Mouse (Mus musculus): ENCODE measurements around the gene Ccz1. TPM values are rescaled to one million over a fixed set of nuclear protein-coding genes. Genes with fewer than 3 reads are reported as not detected.
"Not testable (repeated sequence)": the region's sequence is repeated elsewhere in the genome, so short reads cannot be mapped to it uniquely, and the experiment has no call there.

The Ccz1 gene
- polyA plus RNA-seq, 1 experiment = 31.0 TPM

DNA sequence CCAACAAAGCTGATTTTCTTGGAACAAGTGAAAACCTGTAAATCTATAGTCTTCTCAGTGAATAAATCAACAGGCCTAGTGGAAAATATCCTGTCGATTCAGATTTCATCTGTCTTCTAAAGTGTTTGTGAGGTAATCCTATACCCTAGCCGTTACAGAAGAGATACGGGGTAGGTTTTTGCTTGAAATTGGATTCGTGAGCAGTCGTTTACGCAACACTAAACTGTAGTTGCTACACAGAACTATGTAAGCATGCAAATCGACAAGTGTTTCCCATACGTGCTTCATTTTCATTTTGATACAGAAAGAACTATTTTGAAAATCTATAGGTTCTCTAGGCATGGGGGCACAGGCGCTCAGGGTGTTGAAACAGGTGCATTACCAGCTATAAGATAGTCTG lies 1.2 kb upstream of the Ccz1 start:
- Histone ChIP-seq H3K4me2 (ENCODE audit: low read depth) (peak overlapping the region; percentile 89), H3K4me3 (no peak overlapping the region), H3ac (ENCODE audit: control insufficient read depth, insufficient read length) (no peak overlapping the region), H3K36me3 (ENCODE audit: control insufficient read depth, insufficient read depth) (peaks cover 16% of the 10 kb centered on the region), H3K79me2 (ENCODE audit: control insufficient read depth, insufficient read depth) (peaks cover 7% of the 10 kb centered on the region), H3K27me3 (ENCODE audit: control insufficient read depth, insufficient read depth, insufficient read length) (no peaks in the 10 kb centered on the region)
- TF ChIP-seq REST (IDR thresholded peaks at IDR 0.05; ENCODE audit: insufficient read depth, insufficient read length) (no peak), E2F4 (IDR thresholded peaks at IDR 0.05; ENCODE audit: insufficient read depth) (no peak), TCF3 (IDR thresholded peaks at IDR 0.05; ENCODE audit: insufficient read length, low read depth) (no peak), MAX (IDR thresholded peaks at IDR 0.05; ENCODE audit: low read depth) (no peak)

DNA sequence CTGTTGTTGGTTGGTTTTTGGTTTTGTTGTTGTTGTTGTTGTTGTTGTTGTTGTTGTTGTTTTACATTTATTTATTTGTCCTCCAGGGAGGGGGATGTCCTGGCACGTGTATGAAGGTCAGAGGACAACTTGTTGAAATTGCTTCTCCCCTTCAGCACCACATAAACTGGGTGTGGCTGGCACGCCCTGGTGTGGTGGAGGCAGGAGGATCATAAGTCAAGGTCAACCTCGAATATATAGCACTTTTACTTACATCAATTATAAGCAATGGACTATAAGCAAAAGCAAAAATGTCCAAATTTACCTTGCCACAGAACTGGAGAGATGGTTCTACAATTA lies 604 bp upstream of the Ccz1 start:
- peaks cover 20% of the 10 kb centered on the region for H3K36me3 ChIP-seq (ENCODE audit: control insufficient read depth, insufficient read depth)
- H3ac ChIP-seq (ENCODE audit: control insufficient read depth, insufficient read length) = no peak overlapping the region
- H3K79me2 ChIP-seq (ENCODE audit: control insufficient read depth, insufficient read depth) = peaks cover 7% of the 10 kb centered on the region
- no peaks in the 10 kb centered on the region for H3K27me3 ChIP-seq (ENCODE audit: control insufficient read depth, insufficient read depth, insufficient read length)
- H3K4me3 ChIP-seq = peak overlapping the region; percentile 53
- peak overlapping the region; percentile 89 for H3K4me2 ChIP-seq (ENCODE audit: low read depth)
- TF ChIP-seq E2F4 (IDR thresholded peaks at IDR 0.05; ENCODE audit: insufficient read depth) (no peak), MYOD1 (IDR thresholded peaks at IDR 0.05; ENCODE audit: control insufficient read depth in 1 of 3, insufficient read length in 2 of 3, low read depth in 2 of 3) (no peak), CEBPB (IDR thresholded peaks at IDR 0.05; ENCODE audit: insufficient read depth, poor library complexity, severe bottlenecking) (no peak), TCF12 (IDR thresholded peaks at IDR 0.05; ENCODE audit: insufficient read depth, poor library complexity, severe bottlenecking) (no peak), POLR2AphosphoS2 (IDR thresholded peaks at IDR 0.05; ENCODE audit: insufficient read length, low read depth) (no peak), POLR2A (IDR thresholded peaks at IDR 0.05; ENCODE audit: insufficient read length, low read depth) (no peak), USF1 (IDR thresholded peaks at IDR 0.05; ENCODE audit: low read depth) (no peak), MAX (IDR thresholded peaks at IDR 0.05; ENCODE audit: low read depth) (no peak), MYOG (IDR thresholded peaks at IDR 0.05; ENCODE audit: control insufficient read depth in 1 of 3, insufficient read depth in 1 of 3, insufficient read length in 2 of 3, low read depth in 2 of 3) (no peak), REST (IDR thresholded peaks at IDR 0.05; ENCODE audit: insufficient read depth, insufficient read length) (no peak), SRF (IDR thresholded peaks at IDR 0.05; ENCODE audit: control insufficient read depth, insufficient read length, low read depth) (no peak), TCF3 (IDR thresholded peaks at IDR 0.05; ENCODE audit: insufficient read length, low read depth) (no peak)

DNA sequence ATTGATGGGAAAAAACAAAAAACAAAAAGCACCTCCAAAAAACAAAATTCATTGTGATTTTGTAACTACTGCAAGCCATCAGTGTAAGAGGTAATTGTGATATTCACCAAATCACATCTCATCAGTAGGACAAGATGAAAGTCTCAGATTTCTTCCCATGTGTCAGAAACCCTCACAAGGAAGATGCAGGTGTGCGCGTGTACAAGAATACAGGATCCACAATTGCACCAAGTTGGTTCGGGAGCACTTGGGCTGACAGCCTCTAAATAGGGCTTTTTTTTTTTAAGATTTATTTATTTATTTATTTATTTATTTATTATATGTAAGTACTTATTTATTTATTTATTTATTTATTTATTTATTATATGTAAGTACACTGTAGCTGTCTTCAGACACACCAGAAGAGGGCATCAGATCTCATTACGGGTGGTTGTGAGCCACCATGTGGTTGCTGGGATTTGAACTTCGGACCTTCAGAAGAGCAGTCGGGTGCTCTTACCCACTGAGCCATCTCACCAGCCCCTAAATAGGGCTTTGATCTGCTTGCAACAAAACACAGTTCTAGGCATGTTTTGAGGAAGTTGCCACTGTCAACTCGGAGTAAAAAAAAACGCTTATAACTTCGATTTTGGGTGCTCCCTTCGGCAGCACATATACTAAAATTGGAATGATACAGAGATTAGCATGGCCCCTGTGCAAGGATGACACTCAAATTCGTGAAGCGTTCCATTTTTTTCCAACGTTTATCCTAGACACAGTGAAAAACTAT lies 1.1 kb downstream of the Ccz1 start:
- not testable (repeated sequence) for H3K79me2 ChIP-seq (ENCODE audit: control insufficient read depth, insufficient read depth); H3K27me3 ChIP-seq (ENCODE audit: control insufficient read depth, insufficient read depth, insufficient read length); H3ac ChIP-seq (ENCODE audit: control insufficient read depth, insufficient read length)
- H3K4me2 ChIP-seq (ENCODE audit: low read depth) = peak overlapping the region; percentile 71
- peaks cover 30% of the 10 kb centered on the region for H3K36me3 ChIP-seq (ENCODE audit: control insufficient read depth, insufficient read depth)
- H3K4me3 ChIP-seq = peak overlapping the region; percentile 53

DNA sequence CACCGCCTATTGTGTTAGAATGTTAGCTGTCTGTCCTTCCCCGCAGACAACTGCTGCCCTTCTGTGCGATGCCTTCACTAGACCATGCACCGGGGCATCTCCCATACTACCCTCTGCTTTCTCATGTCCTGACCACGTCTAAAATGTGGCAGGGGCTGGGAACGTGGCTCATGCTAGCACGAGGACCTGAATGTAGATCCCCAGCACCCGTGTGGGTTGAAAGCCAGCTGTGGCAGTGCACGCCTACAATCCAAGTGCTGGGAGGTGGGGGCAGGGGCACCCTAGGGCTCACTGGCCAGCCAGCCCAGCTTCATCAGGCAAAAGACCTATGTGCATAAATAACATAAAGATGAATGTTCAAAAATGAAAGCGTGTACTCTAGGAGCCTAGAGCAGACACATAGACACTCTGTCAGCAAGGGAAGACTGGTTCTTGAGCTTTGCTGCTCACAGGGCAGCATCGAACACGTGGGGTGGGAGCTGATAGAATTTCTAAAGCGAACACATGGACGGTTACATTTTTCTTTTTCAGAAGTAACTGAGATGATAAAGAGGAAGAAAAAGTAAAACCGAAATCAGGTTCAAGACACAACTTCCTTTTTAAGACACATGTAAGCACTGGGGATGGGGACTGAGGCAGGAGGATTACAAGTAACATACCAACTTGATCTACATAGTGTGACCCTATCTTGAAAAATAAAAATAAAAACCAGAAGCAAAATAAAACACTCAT lies 12.1 kb downstream of the Ccz1 start:
- H3K36me3 ChIP-seq (ENCODE audit: control insufficient read depth, insufficient read depth) = peaks cover 36% of the 10 kb centered on the region
- H3K27me3 ChIP-seq (ENCODE audit: control insufficient read depth, insufficient read depth, insufficient read length) = no peaks in the 10 kb centered on the region
- no peak overlapping the region for H3K4me2 ChIP-seq (ENCODE audit: low read depth)
- no peaks in the 10 kb centered on the region for H3K79me2 ChIP-seq (ENCODE audit: control insufficient read depth, insufficient read depth)
- no peak overlapping the region for H3ac ChIP-seq (ENCODE audit: control insufficient read depth, insufficient read length)
- TF ChIP-seq MAX (IDR thresholded peaks at IDR 0.05; ENCODE audit: low read depth) (no peak), TCF3 (IDR thresholded peaks at IDR 0.05; ENCODE audit: insufficient read length, low read depth) (no peak), E2F4 (IDR thresholded peaks at IDR 0.05; ENCODE audit: insufficient read depth) (no peak), MYOD1 (IDR thresholded peaks at IDR 0.05; ENCODE audit: control insufficient read depth in 1 of 3, insufficient read length in 2 of 3, low read depth in 2 of 3) (no peak), TCF12 (IDR thresholded peaks at IDR 0.05; ENCODE audit: insufficient read depth, poor library complexity, severe bottlenecking) (no peak), POLR2AphosphoS2 (IDR thresholded peaks at IDR 0.05; ENCODE audit: insufficient read length, low read depth) (no peak), POLR2A (IDR thresholded peaks at IDR 0.05; ENCODE audit: insufficient read length, low read depth) (no peak), USF1 (IDR thresholded peaks at IDR 0.05; ENCODE audit: low read depth) (no peak), REST (IDR thresholded peaks at IDR 0.05; ENCODE audit: insufficient read depth, insufficient read length) (no peak), SRF (IDR thresholded peaks at IDR 0.05; ENCODE audit: control insufficient read depth, insufficient read length, low read depth) (no peak), MYOG (IDR thresholded peaks at IDR 0.05; ENCODE audit: control insufficient read depth in 1 of 3, insufficient read depth in 1 of 3, insufficient read length in 2 of 3, low read depth in 2 of 3) (no peak), CEBPB (IDR thresholded peaks at IDR 0.05; ENCODE audit: insufficient read depth, poor library complexity, severe bottlenecking) (no peak)
- H3K4me3 ChIP-seq = no peak overlapping the region

DNA sequence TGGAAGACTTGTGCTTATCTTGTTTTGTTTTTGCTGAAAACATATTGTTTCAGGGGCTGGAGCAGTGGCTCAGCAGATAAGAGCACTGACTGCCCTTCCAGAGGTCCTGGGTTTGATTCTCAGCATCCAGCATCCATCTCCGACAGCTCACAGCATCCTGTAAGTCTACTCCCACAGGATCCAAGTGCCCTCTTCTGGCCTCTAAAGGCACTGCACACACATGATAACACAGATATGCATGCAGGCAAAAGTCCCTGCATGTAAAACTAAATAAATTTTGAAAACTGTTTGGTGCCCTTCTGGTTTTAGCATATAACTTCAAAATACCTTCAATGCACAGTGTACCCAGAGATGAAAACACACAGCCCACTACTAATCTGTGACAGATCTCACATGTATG lies 15.3 kb downstream of the Ccz1 start:
- no peak overlapping the region for H3ac ChIP-seq (ENCODE audit: control insufficient read depth, insufficient read length)
- H3K79me2 ChIP-seq (ENCODE audit: control insufficient read depth, insufficient read depth) = no peaks in the 10 kb centered on the region
- H3K36me3 ChIP-seq (ENCODE audit: control insufficient read depth, insufficient read depth) = peaks cover 47% of the 10 kb centered on the region
- no peak overlapping the region for H3K4me3 ChIP-seq
- H3K4me2 ChIP-seq (ENCODE audit: low read depth) = no peak overlapping the region
- no peak for TF ChIP-seq POLR2AphosphoS2 (IDR thresholded peaks at IDR 0.05; ENCODE audit: insufficient read length, low read depth)
- no peak for TF ChIP-seq E2F4 (IDR thresholded peaks at IDR 0.05; ENCODE audit: insufficient read depth)
- no peak for TF ChIP-seq TCF12 (IDR thresholded peaks at IDR 0.05; ENCODE audit: insufficient read depth, poor library complexity, severe bottlenecking)
- no peaks in the 10 kb centered on the region for H3K27me3 ChIP-seq (ENCODE audit: control insufficient read depth, insufficient read depth, insufficient read length)
